Comparison of ENCODE assay signal across 13 mouse cellular contexts in genomic region chr15:100419311-100419710, GRCm38 (mm10). TPM values are rescaled to one million over a fixed set of nuclear protein-coding genes. Genes with fewer than 3 reads are reported as not detected.
DNase-seq lines count a peak whose midpoint lies in the region; ATAC-seq and TF ChIP-seq lines count a peak whose summit lies in the region.
"Had no signal": no experiment of that assay in that cellular context is flagged by ENCODE, and none has a peak within 500 bp of the region (broad histone marks: within the 10 kb centered on the region; RNA-seq: fewer than 3 reads in every experiment).

No protein-coding gene starts in this region.

- intact Hi-C loops in gastrocnemius, postnatal 14 days (cut with DNase I; ENCODE audit: low total_unique reads) = no loop called here

- TF ChIP-seq POLR2A in myocyte (IDR thresholded peaks at IDR 0.05; ENCODE audit: insufficient read length, low read depth) = no peak

- peaks cover 67% of the 10 kb centered on the region for H3K79me2 ChIP-seq in myocyte (ENCODE audit: control insufficient read depth, insufficient read depth)

- WGBS in midbrain, embryonic 13.5 days = 74% methylated on average over 8 of the region's 8 CpGs
- WGBS in midbrain, embryonic 15.5 days = 75% methylated on average over 8 of the region's 8 CpGs

- H3K36me3 ChIP-seq in midbrain, embryonic 13.5 days = no peaks in the 10 kb centered on the region
- no peaks in the 10 kb centered on the region for H3K36me3 ChIP-seq in midbrain, embryonic 15.5 days (replicated peaks)
- H3K36me3 ChIP-seq in myocyte (ENCODE audit: control insufficient read depth, insufficient read depth) = no peaks in the 10 kb centered on the region

- no peak for ATAC-seq in midbrain, embryonic 13.5 days
- ATAC-seq in midbrain, embryonic 15.5 days (replicated peaks) = no peak

- peaks cover 45% of the 10 kb centered on the region for H3K4me1 ChIP-seq in midbrain, embryonic 13.5 days (replicated peaks)
- peaks cover 44% of the 10 kb centered on the region for H3K4me1 ChIP-seq in midbrain, embryonic 15.5 days

- H3K4me3 ChIP-seq in midbrain, embryonic 13.5 days (replicated peaks) = no peak overlapping the region; the same call in 1 of the 2 replicates
- no peak overlapping the region for H3K4me3 ChIP-seq in midbrain, embryonic 15.5 days
- H3K4me3 ChIP-seq in myocyte = no peak overlapping the region

- H3K27ac ChIP-seq in midbrain, embryonic 13.5 days = no peak overlapping the region
- H3K27ac ChIP-seq in midbrain, embryonic 15.5 days = no peak overlapping the region

- peak overlapping the region; percentile 2; the same call in 1 of the 2 replicates for H3K4me2 ChIP-seq in midbrain, embryonic 13.5 days (replicated peaks)
- H3K4me2 ChIP-seq in midbrain, embryonic 15.5 days = no peak overlapping the region
- H3K4me2 ChIP-seq in myocyte (ENCODE audit: low read depth) = peak overlapping the region; percentile 79

- peaks cover 10% of the 10 kb centered on the region for H3K27me3 ChIP-seq in midbrain, embryonic 13.5 days
- peaks cover 7% of the 10 kb centered on the region for H3K27me3 ChIP-seq in midbrain, embryonic 15.5 days (replicated peaks)
- H3K27me3 ChIP-seq in myocyte (ENCODE audit: control insufficient read depth, insufficient read depth, insufficient read length) = no peaks in the 10 kb centered on the region

- H3ac ChIP-seq in myocyte (ENCODE audit: control insufficient read depth, insufficient read length) = no peak overlapping the region

- peak; percentile 33 to 39 for DNase-seq in gastrocnemius, adult 8-10 months (ENCODE audit: low spot score in 2 of 2)
- no peak for DNase-seq in gastrocnemius, postnatal 14 days
- DNase-seq in brain, adult 2 months (ENCODE audit: low read depth, low spot score) = peak; percentile 10
- no peak for DNase-seq in right cerebral cortex, postnatal 25 days
- DNase-seq in embryo, embryonic 10 days (ENCODE audit: low spot score) = no peak
- DNase-seq: left cerebral cortex, postnatal 4 days had no signal

- H3K9ac ChIP-seq in midbrain, embryonic 13.5 days (replicated peaks) = peak overlapping the region; percentile 28
- H3K9ac ChIP-seq in midbrain, embryonic 15.5 days = no peak overlapping the region

- H3K9me3 ChIP-seq in midbrain, embryonic 13.5 days = no peaks in the 10 kb centered on the region
- H3K9me3 ChIP-seq in midbrain, embryonic 15.5 days = no peaks in the 10 kb centered on the region

TF ChIP-seq in myocyte, 11 proteins besides CTCF, POLR2A, EP300 and RAD21:
- TF ChIP-seq POLR2AphosphoS2 (IDR thresholded peaks at IDR 0.05; ENCODE audit: insufficient read length, low read depth) (no peak), MYOD1 (IDR thresholded peaks at IDR 0.05; ENCODE audit: control insufficient read depth in 1 of 3, insufficient read length in 2 of 3, low read depth in 2 of 3) (no peak), TCF12 (IDR thresholded peaks at IDR 0.05; ENCODE audit: insufficient read depth, poor library complexity, severe bottlenecking) (no peak), E2F4 (IDR thresholded peaks at IDR 0.05; ENCODE audit: insufficient read depth) (no peak), REST (IDR thresholded peaks at IDR 0.05; ENCODE audit: insufficient read depth, insufficient read length) (no peak), MAX (IDR thresholded peaks at IDR 0.05; ENCODE audit: low read depth) (no peak), MYOG (IDR thresholded peaks at IDR 0.05; ENCODE audit: control insufficient read depth in 1 of 3, insufficient read depth in 1 of 3, insufficient read length in 2 of 3, low read depth in 2 of 3) (no peak), TCF3 (IDR thresholded peaks at IDR 0.05; ENCODE audit: insufficient read length, low read depth) (no peak), SRF (IDR thresholded peaks at IDR 0.05; ENCODE audit: control insufficient read depth, insufficient read length, low read depth) (no peak), CEBPB (IDR thresholded peaks at IDR 0.05; ENCODE audit: insufficient read depth, poor library complexity, severe bottlenecking) (no peak)

RNA-seq across cellular contexts. Expression of gene Gm5475, which starts 2.6 kb away (rescaled TPM):
- total RNA-seq in gastrocnemius, adult 8-10 months (2022) = under 1 TPM in 1 of 4 experiments, not detected in 3; 0.12 TPM
- total RNA-seq in gastrocnemius, postnatal 14 days (2021) = not detected
- 0.08 and 0.11 TPM in 2 replicates for polyA plus RNA-seq in midbrain, embryonic 13.5 days (2015; fragmentation: Nextera tagmentation; extraction: Ambion mirVana)
- 0.09 TPM in 2 replicates for polyA plus RNA-seq in midbrain, embryonic 15.5 days (2015; fragmentation: Nextera tagmentation; extraction: Ambion mirVana)
- 0.05 TPM for polyA plus RNA-seq in myocyte (2012; fragmentation: generic; extraction: Trizol)
- total RNA-seq: common myeloid progenitor, adult 5-6 weeks; ES-E14; left cerebral cortex, postnatal 4 days had no signal

RNA-seq across cellular contexts. Expression of gene Slc11a2, which starts 5.6 kb away (rescaled TPM):
- total RNA-seq in gastrocnemius, adult 8-10 months (2022) = 10 to 100 TPM; 31.0 to 39.7 (median 36.9) TPM
- total RNA-seq in gastrocnemius, postnatal 14 days (2021) = 10 to 100 TPM; 32.3 to 34.8 TPM
- 21.5 TPM in 2 replicates for polyA plus RNA-seq in midbrain, embryonic 13.5 days (2015; fragmentation: Nextera tagmentation; extraction: Ambion mirVana)
- 28.0 and 31.0 TPM in 2 replicates for polyA plus RNA-seq in midbrain, embryonic 15.5 days (2015; fragmentation: Nextera tagmentation; extraction: Ambion mirVana)
- 48.2 TPM for polyA plus RNA-seq in myocyte (2012; fragmentation: generic; extraction: Trizol)

RNA-seq across cellular contexts. Expression of gene Letmd1, which starts 49.5 kb away (rescaled TPM):
- 1 to 10 TPM; 6.6 to 7.9 (median 7.0) TPM for total RNA-seq in gastrocnemius, adult 8-10 months (2022)
- 10 to 100 TPM in 1 of 2 experiments, 1 to 10 TPM in 1; 9.2 to 10.5 TPM for total RNA-seq in gastrocnemius, postnatal 14 days (2021)
- 55.1 and 55.2 TPM in 2 replicates for polyA plus RNA-seq in midbrain, embryonic 13.5 days (2015; fragmentation: Nextera tagmentation; extraction: Ambion mirVana)
- polyA plus RNA-seq in midbrain, embryonic 15.5 days (2015; fragmentation: Nextera tagmentation; extraction: Ambion mirVana) = 57.0 and 59.5 TPM in 2 replicates
- 24.8 TPM for polyA plus RNA-seq in myocyte (2012; fragmentation: generic; extraction: Trizol)

RNA-seq across cellular contexts. Expression of gene Higd1c, which starts 55.0 kb away (rescaled TPM):
- total RNA-seq in gastrocnemius, adult 8-10 months (2022) = not detected
- not detected for total RNA-seq in gastrocnemius, postnatal 14 days (2021)
- not detected in 2 replicates for polyA plus RNA-seq in midbrain, embryonic 13.5 days (2015; fragmentation: Nextera tagmentation; extraction: Ambion mirVana)
- not detected in 2 replicates for polyA plus RNA-seq in midbrain, embryonic 15.5 days (2015; fragmentation: Nextera tagmentation; extraction: Ambion mirVana)
- polyA plus RNA-seq in myocyte (2012; fragmentation: generic; extraction: Trizol) = not detected
- total RNA-seq: common myeloid progenitor, adult 5-6 weeks; ES-E14; left cerebral cortex, postnatal 4 days had no signal
- polyA plus RNA-seq: heart, postnatal 0 days; thymus, postnatal 0 days had no signal

Comparison
In these comparisons a context has a peak if more than half of its experiments do, and no peak if none do; other contexts are left out.
1. DNase-seq: peak in gastrocnemius, adult 8-10 months (2 of 2) and brain, adult 2 months (single experiment); none in gastrocnemius, postnatal 14 days (single experiment), right cerebral cortex, postnatal 25 days (single experiment) and embryo, embryonic 10 days (single experiment).